Mouse (Mus musculus) kidney, embryonic 14.5 days (tissue): ENCODE results near the gene Gm21310. TPM values are rescaled to one million over a fixed set of nuclear protein-coding genes. Genes with fewer than 3 reads are reported as not detected.
"Not testable (repeated sequence)": the region's sequence is repeated elsewhere in the genome, so short reads cannot be mapped to it uniquely, and the experiment has no call there.

Experiments used
- ATAC-seq: fragments of 200-750 bp; cut with Nextera tagmentation; 2 replicates; pipeline ENCODE4 v1.8.0; 2017; ENCODE audit warnings: moderate number of reproducible peaks, mild to moderate bottlenecking, moderate TSS enrichment, moderate library complexity; ENCODE audit not compliant: low FRiP score, low TSS enrichment
- H3K27ac ChIP-seq: fragments of 300-500 bp; sonication (generic); 2 replicates; pipeline ENCODE4 v1.5.1; 2014; ENCODE audit warnings: low read depth, mild to moderate bottlenecking, low read length, moderate library complexity, mixed read lengths
- H3K27me3 ChIP-seq: fragments of 300-500 bp; sonication (generic); 2 replicates; pipeline ENCODE4 v1.6.1; 2014; ENCODE audit warnings: mild to moderate bottlenecking, low read length; ENCODE audit not compliant: control insufficient read depth, insufficient read depth
- H3K36me3 ChIP-seq: fragments of 300-500 bp; sonication (generic); 2 replicates; pipeline ENCODE4 v1.6.1; 2014; ENCODE audit warnings: low read length, mixed read lengths; ENCODE audit not compliant: control insufficient read depth, insufficient read depth
- H3K4me1 ChIP-seq: fragments of 300-500 bp; sonication (generic); 2 replicates; pipeline ENCODE4 v1.6.1; 2014; ENCODE audit warnings: low read length, mixed read lengths; ENCODE audit not compliant: control insufficient read depth, insufficient read depth
- H3K4me2 ChIP-seq: fragments of 300-500 bp; sonication (generic); replicated peaks from 2 replicates; pipeline ENCODE4 v1.6.1; 2014; ENCODE audit warnings: low read depth, mild to moderate bottlenecking, low read length
- H3K4me3 ChIP-seq: fragments of 300-500 bp; sonication (generic); 2 replicates; pipeline ENCODE4 v1.5.1; 2014; ENCODE audit warnings: mild to moderate bottlenecking, low read length
- H3K9ac ChIP-seq: fragments of 300-500 bp; sonication (generic); 2 replicates; pipeline ENCODE4 v1.6.1; 2014; ENCODE audit warnings: low read depth, mild to moderate bottlenecking, low read length, moderate library complexity
- H3K9me3 ChIP-seq: fragments of 300-500 bp; sonication (generic); 2 replicates; pipeline ENCODE4 v1.6.1; 2016; ENCODE audit warnings: low read length; ENCODE audit not compliant: control insufficient read depth
- polyA plus RNA-seq: library from polyadenylated mRNA; unstranded; fragments of >200 nt; fragmentation: Nextera tagmentation; extraction: Ambion mirVana; gene quantifications from 2 replicates; pipeline ENCODE4 v1.2.1, GENCODE M21; 2014

Gm21310 gene
- not detected in 2 replicates for polyA plus RNA-seq

GRCm38 (mm10) chrY:10147083-10147482 is at the start of gene Gm21310:
Gene Gm21310, minus strand, starts transcription at chrY:10147183.
- H3K4me3 ChIP-seq, H3K9me3 ChIP-seq, H3K27me3 ChIP-seq, H3K4me2 ChIP-seq, H3K27ac ChIP-seq, ATAC-seq, H3K4me1 ChIP-seq, H3K9ac ChIP-seq, H3K36me3 ChIP-seq: not testable (repeated sequence)

Other genes with a start within 250 kb of the Gm21310 start
- gene Gm20834, start 177.4 kb upstream of the Gm21310 start, polyA plus RNA-seq = not detected in 2 replicates